Mouse (Mus musculus) right cerebral cortex, postnatal 10 days (tissue): ENCODE results near the gene Znrf4.
A peak's percentile ranks its signal among the peaks of the same experiment; 100 is the strongest.
"Not testable (repeated sequence)": the region's sequence is repeated elsewhere in the genome, so short reads cannot be mapped to it uniquely, and the experiment has no call there.

Source experiments
- DNase-seq, 2 experiments: peaks; one replicate each; pipeline ENCODE4 v3.0.0; 2021; ENCODE audit warnings: low spot score in 2 of 2

Gene Znrf4

GRCm38 (mm10) chr17:56536192-56536591 is 24.0 kb upstream of the Znrf4 start:
- DNase-seq, result peak in 1 of 2 experiments; percentile 60

DNA sequence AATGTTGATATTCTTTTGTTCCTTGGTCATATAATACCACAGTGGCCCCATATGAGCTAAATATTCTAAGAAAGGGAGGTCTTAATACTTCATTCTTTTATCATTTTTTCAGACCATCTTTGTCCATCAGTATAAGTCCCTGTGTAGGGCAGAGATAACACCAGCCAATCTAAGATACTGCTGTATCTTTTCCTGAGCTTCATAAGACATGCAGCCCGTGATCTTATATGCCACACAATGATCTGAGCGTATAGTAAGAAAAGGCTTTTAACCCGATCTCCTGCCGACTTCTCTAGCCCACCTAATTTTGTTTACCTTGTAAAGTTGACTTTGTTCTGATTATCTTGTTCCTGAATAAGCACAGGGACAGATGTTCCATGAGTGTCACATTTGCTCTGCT is 12.7 kb upstream of the Znrf4 start:
- no peak for DNase-seq

DNA sequence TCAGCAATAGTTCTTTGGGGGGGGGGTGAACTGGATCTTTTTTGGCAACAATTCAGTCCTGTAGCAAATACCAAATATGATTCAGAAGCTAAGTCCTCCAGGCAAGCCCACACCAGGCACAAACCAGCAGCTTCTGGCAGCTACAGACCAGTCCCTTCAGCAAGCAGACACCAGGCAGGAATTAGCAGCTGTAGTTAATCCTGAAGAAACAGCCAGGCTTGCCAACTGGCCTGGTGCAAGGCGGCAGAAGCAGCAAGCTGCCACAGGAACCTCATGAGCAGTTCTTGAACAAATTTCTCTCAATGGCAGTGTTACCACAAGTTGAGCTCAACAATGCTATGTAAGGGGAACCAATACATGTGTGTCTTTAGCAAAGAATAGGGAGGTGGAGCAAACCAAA is 10.5 kb upstream of the Znrf4 start:
- peak in 1 of 2 experiments; percentile 37 for DNase-seq

- peak in 1 of 2 experiments; percentile 36 for DNase-seq
Observed at GRCm38 (mm10) chr17:56515690-56516410, 3.6 kb upstream of the Znrf4 start.

DNA sequence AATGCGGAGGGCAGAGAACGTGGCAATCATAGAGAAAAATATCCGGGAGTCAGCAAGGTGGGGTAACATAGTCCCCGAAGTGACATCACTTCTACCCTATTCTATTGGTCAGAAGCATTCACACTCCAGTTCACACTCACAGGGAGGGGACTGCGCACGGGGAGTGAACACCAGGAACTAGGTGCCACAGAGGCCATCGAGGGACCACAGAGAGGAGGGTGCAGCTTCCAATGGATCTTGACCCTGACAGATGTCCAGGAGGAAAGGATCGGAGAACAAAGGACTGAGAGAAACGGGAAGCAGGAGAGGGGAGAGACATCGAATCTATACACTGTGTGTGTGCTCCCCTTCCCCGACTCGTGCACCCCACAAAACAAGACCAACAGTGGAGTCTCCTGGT is 2.7 kb upstream of the Znrf4 start:
- DNase-seq, result no peak

GRCm38 (mm10) chr17:56514330-56514729 is 2.1 kb upstream of the Znrf4 start:
- DNase-seq, result no peak

DNA sequence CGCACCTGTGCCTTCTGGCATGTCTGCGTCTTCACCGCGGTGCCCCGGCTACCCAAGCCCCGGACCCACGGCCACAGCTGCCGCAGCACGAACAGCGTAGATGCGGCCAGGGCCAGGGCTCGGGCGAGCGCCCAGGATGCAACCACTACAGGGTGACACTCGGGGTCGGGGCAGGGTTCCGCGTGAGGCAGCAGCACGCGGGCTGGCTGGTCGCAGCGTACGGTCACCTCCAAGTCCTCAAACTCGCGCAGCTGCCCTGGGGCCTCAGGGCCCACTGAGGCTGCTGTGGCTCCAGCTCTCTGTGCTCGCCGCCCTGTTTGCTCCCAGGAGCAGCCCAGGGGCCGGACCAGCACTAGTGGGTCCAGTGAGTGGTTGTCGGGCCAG is 532 bp downstream of the Znrf4 start:
- peak in 1 of 2 experiments; percentile 36 for DNase-seq

- DNase-seq, result peak in 1 of 2 experiments; percentile 41
Observed at GRCm38 (mm10) chr17:56510970-56511706, 1.1 kb downstream of the Znrf4 start.

DNA sequence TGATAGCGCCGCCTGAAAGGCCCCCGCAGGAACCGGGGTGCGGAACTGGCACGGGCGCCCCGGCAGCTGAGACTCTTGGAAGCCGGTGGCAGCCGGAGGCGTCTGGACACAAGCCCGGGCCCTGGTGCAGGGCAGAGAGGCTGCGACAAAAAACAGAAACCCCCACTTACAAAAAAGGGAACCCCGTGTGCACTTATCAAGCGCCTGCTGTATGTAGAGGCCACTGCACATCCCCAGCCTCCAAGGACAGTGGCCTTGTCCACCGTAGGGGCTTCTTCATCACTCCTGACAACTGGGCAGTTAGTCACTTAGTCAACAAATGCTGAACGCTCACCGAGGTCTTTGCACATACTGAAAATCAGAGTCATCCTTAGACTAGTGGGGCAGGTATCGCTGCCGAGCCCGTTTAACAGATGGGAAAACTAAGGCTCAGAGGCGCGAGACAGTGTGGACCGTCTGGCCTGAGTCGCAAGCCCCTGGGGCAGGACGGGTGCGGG is 1.7 kb downstream of the Znrf4 start:
- peak; percentile 67 to 73 for DNase-seq

DNA sequence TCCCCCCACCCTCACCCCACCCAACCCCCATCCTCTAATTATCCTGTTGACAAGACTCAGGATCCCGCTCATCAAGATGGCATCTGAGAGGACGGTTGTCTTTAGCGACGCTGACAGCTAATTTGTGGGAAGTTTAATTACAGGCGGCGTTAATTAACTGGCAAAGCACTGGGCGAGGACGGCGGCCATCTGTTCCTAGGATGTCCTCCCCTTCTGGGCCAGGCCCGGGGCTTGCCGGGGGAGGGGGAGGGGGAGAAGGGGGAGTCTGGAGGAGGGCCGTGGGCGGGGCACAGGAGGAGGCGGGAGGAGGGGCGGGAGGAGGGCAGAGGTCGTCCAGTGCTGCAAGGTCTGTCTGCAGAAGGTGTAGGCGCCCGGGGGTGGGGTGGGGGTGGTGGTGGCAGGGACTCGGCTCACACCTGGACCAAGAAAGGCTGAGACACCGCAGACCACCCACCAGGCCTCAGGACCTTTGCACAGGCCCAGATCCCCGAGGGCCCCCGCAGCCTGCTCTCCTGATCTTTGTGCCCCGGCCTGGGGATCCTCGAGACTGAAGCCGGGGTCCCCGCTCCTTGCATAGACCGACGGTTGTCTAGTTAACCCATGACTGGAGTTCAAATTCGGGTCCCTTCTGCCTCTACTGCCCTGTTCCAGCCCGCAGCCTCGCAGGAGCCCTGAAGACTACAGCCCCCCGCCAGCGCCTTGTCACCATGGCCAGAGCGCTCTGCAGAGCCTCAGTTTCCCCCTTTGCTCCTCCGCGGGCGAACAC is 2.3 kb downstream of the Znrf4 start:
- peak; percentile 73 to 82 for DNase-seq

DNA sequence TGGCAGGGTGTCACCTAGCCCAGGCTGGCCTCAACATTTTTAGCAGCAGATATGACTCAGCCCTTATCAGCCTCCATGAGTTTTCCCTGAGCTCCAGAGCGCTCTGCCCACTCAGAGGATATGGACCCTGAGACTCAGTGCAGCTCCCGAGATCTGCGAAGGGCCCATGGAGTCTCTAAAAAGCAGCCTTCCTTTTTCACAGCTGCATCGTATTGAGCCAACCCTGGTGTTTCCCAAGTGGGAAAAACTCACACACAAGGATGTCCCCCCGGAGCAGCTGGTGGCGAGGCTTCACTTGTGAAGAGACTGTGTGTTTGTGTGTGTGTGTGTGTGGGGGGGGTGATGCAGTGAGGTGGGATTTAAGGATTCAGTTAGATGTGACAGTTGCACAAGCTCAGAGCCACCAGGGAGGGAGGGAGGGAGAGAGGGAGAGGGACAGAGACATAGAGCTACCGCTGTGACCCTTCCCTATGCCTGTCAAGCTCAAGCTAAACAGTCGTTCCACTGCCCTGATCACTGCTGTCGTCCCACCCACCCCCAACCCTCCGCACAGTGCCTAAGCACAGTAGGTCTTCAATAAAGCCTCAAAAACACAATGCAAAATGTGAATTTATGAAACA is 3.1 kb downstream of the Znrf4 start:
- peak in 1 of 2 experiments; percentile 37 for DNase-seq

DNA sequence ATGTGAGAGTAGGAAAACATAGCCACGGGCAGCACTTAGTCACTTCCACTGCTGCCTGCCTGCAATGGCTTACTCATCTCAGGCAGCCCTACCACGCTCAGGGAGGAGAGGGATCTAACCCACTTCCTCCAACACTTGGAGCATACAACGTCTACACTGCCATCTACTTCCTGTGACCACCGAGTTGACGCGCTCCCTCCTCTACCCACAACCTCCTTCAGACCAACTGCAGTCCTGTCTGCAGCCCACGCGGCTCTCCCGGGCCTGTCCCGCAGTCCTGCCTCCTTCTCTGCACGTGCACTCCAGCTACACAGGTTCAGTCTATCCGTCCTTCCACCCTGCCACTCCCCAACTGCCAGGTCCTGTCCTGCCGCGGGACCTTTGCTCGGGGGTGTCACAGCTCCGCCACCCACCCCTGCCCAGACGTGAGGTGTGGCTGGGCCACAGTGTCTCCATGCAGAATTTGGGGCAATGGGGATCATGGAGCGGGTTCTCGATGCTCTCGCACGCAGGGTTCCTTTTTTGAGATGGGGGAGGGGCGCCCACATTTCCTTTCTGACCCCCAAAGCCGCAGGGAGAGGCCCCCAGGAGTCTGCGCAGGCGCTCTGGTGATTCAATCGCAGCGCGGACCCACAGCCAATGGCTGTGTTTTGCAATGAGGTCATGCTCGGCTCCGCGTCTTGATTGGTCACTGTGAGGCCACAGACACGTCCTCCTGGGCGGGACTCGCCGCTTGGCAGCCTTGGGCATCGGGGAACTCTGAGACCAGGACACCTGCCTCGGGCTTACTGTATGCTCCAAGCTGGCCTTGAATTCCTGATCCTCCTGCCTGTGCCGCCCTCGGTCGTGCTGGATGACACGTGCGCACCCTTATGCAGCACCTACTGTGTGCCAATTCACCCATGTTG is 4.8 kb downstream of the Znrf4 start:
- peak; percentile 99 for DNase-seq

DNA sequence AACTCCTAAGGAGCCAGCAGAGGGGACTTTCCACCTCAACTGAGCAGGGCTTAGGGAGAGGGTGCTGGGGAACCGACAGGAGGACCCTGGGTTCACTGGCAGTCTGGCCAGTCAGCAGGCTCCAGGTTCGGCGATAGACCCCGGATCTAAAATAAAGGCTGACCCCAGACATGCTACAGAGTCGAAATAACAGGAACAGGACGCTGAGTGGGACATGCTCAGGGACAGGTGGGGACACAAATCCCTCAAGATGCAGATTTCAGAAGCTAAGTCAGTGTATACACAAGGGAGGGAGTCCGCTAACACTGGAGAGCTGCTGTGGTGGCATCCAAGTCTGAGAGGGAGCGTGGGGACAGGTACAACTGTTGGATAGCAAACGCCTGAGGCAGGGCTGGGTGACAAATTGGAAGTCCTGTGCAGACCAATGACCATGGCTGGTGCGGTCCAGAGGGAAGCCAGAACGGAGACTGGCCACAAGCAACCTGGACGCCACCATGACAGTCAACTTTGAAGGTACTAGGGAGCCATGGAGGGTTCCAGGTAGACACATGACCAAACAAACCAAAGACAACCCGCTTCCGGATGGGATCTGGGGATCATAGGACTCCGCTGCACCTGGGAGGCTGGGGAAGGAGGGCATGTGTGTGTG is 5.7 kb downstream of the Znrf4 start:
- DNase-seq, result peak in 1 of 2 experiments; percentile 38

- no peak for DNase-seq
Observed at GRCm38 (mm10) chr17:56505401-56505800, 6.8 kb downstream of the Znrf4 start.

DNA sequence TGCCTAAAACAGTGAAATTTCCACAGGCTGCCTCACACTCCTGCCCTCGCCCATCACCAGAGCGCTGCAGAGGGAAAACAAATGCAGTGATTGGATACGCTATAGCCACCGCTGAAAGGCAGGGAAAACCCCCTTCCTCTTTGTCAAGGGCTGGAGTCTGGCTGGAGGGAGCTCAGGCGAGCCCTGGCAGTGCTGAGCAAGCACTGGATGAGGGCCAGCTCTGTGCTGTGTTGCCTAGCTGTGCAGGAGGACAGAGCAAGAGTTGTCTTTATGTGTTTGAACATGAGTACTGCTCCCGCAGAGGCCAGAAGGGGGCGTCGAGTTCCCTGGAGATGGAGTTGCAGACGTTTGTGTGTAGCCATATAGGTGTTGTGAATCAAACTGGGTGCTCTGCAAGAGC is 9.7 kb downstream of the Znrf4 start:
- DNase-seq, result peak; percentile 90 to 92

DNA sequence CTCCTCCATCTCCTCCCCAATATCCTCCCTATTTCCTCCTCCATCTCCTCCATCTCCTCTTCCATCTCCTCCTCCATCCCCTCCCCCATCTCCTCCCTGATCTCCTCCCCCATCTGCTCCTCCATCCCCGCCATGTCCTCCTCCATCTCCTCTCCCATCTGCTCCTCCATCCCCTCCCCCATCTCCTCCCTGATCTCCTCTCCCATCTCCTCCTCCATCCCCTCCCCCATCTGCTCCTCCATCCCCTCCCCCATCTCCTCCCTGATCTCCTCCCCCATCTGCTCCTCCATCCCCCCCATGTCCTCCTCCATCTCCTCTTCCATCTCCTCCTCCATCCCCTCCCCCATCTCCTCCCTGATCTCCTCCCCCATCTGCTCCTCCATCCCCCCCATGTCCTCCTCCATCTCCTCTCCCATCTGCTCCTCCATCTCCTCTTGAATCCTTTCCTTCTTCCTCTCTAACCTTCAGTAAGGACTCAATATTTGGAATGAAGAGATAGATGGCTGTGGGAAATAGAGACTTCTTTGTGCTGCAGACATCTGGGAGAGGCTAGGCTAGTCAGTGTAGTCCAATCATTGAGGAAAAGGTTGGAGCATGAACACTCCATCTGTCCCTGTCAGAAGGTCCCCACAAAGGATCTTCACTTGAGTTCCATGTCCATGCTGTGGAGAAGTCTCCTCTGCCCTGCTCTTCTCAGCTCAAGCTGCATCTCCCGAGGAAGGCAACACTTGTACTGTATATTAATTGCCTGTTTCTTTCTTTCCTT is 10.4 kb downstream of the Znrf4 start:
- DNase-seq, result not testable (repeated sequence)

DNA sequence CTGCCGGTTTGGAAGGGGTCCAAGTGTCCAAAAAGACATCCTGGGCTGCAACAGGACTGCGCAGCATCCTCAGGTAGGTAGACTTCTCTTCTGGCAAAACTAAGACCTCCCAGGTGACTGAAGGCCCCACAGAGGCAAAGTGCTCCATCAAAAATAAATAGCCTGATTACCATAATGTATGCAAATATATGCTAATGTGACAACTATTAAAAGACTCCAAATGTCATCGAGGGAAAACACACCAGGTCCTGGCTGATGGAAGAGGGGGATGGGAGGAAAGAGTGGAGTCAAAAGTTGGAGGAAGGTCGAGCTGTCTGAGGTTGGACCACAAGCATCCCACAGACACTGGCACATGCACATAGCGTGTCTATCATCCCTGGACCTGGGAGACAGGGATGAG is 13.0 kb downstream of the Znrf4 start:
- DNase-seq, result no peak

DNA sequence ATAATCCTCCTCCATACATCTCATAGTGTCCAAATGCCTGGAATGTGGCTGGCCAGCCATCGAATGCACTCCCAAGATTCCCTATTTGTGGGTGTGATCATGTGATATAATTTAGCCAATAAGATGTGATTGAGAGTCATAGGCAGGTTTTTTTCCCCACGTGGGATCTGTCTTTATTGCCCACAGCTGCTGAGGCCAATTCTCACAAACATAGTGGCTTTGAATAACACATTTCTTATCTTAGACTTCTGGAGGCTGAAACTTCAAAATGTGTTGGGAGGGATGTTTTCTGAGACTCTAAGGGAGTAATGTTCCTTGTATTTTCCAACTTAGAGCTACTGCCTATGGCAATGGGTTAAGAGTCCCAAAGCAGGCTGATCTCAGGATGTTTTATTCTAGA is 17.8 kb downstream of the Znrf4 start:
- no peak for DNase-seq

DNA sequence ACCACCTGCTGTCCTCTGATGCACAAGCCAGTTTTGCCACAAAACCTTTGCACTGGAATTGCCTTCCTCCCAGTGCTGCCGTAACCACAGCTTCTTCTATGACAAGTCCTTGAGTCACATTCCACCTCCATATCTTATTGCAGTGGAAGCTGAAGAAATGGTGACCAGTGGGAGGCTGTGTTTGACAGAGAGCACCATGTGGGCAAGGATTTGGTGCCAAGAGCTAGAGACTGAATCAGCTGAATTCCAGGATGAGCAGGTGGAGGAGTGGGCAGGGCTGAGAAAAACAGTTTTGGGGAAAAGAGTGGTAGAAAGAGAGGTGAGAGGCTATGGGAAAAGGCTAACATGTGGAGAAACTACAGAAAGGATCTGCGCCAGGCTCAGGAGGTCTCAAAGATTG is 18.4 kb downstream of the Znrf4 start:
- peak in 1 of 2 experiments; percentile 57 for DNase-seq
